ENCODE assay signal across 1 mouse cellular context in the genomic region with DNA sequence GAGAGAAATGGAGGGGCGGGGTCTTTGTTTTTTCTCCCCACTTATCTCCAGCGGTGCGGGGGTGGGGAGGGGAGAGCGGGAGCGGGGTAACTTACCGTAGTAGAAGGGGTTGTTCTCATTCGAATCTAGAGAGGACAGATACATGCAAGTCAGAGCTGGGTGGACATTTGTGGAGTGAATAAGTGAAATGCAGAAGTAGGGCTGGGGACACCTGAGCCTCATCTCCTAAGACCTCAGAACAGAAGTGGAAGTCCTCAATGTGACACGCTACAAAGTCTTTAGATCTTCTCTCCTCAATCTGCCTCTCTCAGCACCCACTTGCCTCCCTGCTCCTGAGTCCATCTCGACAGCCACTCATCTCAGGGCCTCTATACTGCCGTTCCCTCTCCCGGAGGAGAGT.
TF ChIP-seq lines count a peak whose summit lies in the region.

No protein-coding gene starts in this region.

TF ChIP-seq in MEL, 35 proteins besides CTCF, POLR2A, EP300 and RAD21 (continued from another document):
- TF ChIP-seq TBP (IDR thresholded peaks at IDR 0.05; ENCODE audit: low read depth, low read length) (no peak), POLR2AphosphoS5 (IDR thresholded peaks at IDR 0.05; ENCODE audit: borderline replicate concordance, low read depth, low read length) (no peak), E2F4 (IDR thresholded peaks at IDR 0.05; ENCODE audit: borderline replicate concordance, low read depth, low read length) (no peak), USF2 (IDR thresholded peaks at IDR 0.05; ENCODE audit: borderline replicate concordance in 1 of 2, insufficient read depth in 1 of 2, low read depth in 1 of 2, low read length in 2 of 2) (no peak), ELF1 (IDR thresholded peaks at IDR 0.05; ENCODE audit: low read depth, low read length) (no peak), MYC (IDR thresholded peaks at IDR 0.05; ENCODE audit: low read depth, low read length) (no peak), ZKSCAN1 (IDR thresholded peaks at IDR 0.05; ENCODE audit: low read depth, low read length) (no peak), POLR2AphosphoS2 (IDR thresholded peaks at IDR 0.05; ENCODE audit: low read length) (no peak), MXI1 (IDR thresholded peaks at IDR 0.05; ENCODE audit: low read depth, low read length) (no peak), NRF1 (IDR thresholded peaks at IDR 0.05; ENCODE audit: insufficient read depth, low read depth, low read length, poor library complexity, severe bottlenecking) (no peak)
TF ChIP-seq in MEL: peak in this region for 0.
